Mouse (Mus musculus) layer of hippocampus, postnatal 36 days (tissue): ENCODE measurements around the gene Psen2. TPM values are rescaled to one million over a fixed set of nuclear protein-coding genes. Genes with fewer than 3 reads are reported as not detected.

Experiments used
- DNase-seq, 2 experiments: peaks; one replicate each; pipeline ENCODE4 v3.0.0; 2022
- total RNA-seq, 2 experiments: library from RNA; stranded (reverse); gene quantifications; 2 replicates each; pipeline ENCODE4 v1.2.3; 2021

Gene Psen2
- total RNA-seq, 2 experiments from 2014 or later = 18.8 to 21.0 TPM

GRCm38 (mm10) chr1:180197956-180198355 lies 65.3 kb downstream of the Psen2 start:
- no peak for DNase-seq

DNA sequence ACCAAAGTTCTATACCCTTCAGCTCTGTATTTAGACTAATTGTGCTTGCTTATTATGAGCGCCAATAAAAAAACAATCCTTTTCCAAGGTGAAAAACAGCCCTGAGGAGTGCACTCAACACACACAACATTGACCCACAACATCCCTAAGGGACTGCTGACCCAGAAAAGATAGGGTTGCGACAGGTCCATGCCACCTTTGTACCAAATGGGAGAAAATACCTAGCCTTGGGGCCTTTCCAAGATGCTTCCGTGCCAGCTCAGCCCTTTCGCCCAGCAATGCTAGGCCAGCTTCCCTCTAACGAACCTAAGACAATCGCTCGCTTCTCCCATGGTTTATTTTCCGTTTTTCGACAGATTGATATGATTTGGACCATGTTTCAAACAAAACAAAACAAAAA lies 66.7 kb downstream of the Psen2 start:
- DNase-seq = no peak

DNA sequence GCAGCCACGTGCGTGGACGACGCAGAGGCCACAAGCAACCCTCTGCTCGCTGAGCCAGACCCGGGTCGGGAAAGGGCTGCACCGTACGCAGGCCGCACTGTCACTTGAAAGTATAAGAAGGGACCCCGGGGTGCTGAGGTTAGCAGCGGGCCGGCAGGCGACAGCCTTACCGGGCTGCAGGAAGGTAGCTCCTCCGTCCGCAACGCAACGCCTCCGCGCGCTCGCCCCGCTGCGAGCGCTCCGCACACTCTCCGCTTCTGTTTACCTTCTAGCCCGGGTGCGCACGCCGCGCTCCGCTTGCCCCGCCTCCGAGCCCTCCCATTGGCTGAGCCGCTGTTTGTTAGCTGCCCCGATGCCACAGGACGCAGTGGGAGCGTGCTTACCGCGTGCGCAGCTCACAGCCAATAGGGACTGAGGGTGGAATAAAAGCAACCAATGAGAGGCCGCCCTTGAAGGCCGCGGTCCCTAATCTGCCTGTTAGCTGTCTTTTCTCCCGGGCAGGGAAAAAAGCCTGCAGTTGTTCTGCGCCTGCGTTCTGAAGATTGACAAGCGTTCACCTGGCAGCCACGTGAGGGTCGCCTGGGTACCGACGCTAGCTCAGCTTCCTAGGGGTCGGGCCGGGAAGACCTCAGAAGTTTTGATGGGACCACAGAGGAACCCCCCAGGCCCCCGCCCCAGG lies 67.4 kb downstream of the Psen2 start:
- DNase-seq = peak; percentile 98

DNA sequence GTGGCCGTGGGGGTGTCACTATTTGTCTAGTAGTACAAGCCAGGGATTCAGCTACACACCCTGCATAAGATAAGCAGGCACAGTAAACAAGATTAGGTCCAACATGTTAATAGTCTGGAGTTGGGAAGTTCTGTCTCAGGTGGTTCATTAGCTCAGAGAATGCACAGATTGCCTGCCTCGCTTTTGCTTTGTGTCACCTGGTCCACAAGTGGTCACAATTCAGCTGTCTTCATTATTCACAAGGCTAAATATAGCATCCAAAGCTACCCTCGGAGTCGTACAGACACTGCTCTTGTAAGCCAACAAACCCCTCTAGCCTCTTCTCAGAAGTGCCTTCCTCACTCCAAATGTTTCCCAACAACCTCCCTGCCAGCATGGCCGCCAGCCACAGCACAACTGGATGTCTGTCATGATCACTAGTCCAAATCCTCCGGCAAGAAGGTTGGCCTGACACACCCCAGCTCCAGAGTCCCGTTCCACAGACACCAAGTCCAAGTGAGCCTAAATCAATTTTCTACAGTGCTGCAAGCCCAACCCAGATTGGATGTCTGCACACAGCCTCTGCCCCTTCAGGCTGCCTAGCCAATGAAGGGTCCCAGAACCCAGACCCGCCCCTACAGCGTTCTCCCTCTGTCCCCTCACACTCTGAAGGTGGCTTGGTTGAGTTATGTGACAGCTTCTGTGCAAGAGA lies 68.3 kb downstream of the Psen2 start:
- DNase-seq = peak in 1 of 2 experiments; percentile 25

DNA sequence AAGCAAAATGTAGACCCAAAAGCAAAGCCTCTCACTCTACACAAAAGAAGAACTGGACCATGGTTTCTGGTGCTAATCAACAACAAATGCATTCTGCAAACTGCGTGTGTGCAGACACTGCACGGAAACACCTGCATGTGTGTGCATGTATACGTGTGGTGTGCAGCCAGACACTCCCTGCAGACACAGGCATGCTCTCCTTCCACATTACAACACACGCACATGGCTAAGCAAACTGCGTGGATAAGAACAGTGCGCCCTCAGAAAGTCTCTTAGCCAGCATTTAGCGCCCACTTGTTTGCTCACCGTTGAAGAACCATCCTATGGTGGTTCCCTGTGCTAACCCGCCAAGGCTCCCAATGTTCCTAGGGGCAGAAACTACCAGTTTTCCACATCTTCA lies 69.2 kb downstream of the Psen2 start:
- no peak for DNase-seq

DNA sequence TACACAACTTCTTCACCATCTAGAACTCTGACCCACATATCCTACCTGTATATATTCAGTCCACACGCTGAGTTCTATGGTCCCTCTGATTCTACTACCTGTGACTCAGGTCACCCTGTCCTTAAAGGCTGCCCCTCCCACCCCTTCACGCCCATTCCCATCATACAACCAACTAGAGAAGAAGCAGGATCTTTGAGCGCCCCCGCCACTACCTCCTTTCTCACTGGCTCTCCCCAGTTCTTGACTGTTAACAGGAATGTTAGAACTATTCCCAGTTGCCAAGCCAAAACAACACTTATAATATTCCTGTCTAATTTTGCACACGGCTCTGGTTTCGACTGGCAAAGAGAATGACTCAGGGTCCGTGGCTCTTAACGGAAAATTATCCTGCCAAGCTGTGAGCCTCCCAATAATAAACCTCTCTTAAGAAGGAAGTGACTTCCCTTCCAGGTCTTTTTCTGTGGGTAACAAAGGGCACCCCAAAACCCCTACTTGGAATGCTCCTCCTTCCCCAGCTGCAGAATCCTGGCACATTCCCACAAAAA lies 69.8 kb downstream of the Psen2 start:
- DNase-seq = no peak

GRCm38 (mm10) chr1:180192866-180193265 lies 70.4 kb downstream of the Psen2 start:
- no peak for DNase-seq

DNA sequence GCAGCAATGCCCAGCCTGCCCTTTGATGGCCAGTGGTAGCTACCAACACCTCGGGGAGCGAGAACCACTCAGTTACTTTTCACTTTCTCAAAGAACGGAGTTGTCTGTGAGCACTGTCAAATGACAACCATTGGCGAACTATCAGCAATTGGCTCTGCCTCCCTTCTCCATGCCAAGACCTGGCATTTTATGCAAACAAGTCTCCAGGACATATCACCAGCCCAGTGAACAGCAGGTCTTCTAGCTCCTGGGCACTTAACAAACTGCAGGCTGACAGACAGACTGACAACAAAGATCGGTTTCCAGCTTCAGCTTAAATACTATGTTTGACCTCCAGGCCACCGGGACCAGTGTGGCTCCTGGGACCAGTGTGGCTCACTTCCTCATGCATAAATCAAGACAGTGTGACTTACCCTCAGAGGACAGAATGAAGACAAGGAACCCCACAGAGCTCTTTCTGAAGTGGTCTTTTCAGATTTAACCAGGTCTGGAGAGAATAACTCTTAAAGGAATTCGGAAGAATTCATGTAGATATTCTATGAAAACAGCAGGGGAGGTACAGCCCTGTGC lies 71.5 kb downstream of the Psen2 start:
- no peak for DNase-seq

- no peak for DNase-seq
Measured at GRCm38 (mm10) chr1:180191112-180191511, 72.1 kb downstream of the Psen2 start.

DNA sequence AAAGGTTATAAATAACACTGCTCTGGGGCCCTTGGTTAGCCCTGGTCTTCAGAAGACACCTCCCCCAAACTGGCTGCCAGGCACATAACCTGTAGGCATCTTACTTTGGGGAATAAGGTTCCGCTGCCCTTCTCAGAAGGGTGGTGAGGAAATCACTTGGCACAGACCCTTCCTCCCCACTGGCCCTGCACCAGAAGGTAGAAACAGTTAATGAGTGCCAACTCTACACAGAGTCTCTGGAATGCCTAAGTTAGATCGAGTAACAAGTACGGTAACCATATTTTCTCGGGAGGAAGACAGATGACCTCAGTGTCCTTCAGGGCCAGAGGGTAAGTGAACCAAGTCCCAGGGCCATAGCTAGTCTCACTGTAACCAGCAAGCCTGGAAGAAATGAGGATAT lies 74.3 kb downstream of the Psen2 start:
- no peak for DNase-seq

- no peak for DNase-seq
Measured at GRCm38 (mm10) chr1:180186371-180186770, 76.9 kb downstream of the Psen2 start.

DNA sequence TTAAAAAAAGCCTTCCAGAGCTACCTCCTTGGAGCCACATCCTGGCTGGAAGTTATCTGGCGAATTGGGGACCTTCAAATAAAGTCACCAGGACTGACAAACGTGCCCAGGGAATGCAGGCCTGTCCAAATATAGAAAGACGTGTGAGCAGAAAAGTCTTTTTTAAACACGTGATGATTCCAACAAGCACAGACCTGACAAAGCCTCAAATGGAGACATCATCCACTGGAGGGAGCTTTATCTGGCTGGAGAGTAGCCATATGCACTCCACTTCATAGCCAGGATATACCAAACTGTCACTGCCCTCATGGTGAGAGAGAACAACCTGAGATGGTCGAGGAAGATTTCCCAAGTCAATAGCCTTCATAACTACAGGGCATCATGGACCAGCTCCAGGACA lies 77.4 kb downstream of the Psen2 start:
- DNase-seq = no peak

GRCm38 (mm10) chr1:180184768-180185167 lies 78.5 kb downstream of the Psen2 start:
- DNase-seq = no peak

DNA sequence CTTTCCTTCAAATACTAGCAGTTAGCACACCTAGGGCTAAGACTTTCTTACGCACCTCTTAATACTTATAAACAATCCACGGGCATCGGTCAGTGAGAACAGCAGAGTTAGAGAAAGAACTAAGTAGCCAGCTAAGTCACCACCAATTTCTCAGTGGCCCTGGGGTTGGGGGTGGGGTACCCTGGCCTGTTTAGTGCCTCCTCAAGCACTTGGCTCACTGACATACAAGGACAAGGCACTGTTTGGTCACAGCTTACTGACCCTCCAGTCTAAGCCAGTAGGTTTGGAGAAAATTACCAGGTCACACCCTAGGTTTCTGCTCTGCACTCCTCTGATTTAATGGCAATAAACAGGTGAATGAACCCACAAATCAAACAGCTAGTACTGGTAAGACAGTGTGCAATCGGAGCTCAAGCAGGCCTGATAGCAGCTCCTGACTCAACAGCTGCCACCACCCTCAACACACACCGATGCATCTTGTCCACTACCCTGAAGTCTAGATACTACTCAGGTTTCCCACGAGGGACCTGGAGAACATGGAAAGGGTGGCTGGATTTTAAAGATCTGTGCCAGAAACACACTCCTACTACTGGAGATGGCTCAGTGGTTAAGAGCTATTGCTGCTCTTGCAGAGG lies 79.6 kb downstream of the Psen2 start:
- no peak for DNase-seq

DNA sequence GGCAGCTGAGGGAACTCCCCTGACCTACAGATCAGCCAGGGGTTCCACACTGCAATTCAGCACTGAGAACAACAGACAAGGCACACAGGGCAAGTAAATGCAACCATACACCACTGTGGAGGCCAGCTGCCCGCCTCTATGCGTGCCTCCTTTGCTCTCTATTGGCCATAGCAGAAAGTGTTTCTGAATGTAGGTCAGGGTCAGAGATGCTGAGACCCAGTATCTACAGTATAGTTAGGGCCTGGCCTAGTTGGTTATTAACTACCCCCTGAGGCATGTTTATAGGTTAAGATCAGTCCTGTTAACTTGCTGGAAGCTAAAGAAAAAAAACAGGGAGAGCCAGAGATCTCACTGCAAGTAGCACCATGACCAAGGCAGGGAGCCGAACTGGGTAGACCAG lies 80.5 kb downstream of the Psen2 start:
- DNase-seq = no peak

DNA sequence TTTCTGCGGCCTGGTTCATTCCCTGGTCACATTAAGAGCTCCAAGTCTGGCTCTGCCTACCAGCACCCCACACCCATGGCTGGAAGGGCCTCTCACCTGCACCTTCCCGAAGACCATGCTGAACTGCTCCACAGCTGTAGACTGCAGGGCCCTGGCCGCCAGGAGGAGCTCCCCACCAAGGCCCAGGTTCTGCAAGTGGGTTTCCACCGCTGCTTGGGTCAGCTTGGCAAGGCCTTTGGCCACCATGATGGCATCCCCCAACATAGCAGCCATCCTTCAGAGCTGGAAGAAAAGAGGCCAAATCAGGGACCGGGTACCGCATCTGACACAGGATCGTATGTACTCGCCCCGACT lies 81.3 kb downstream of the Psen2 start:
- no peak for DNase-seq

DNA sequence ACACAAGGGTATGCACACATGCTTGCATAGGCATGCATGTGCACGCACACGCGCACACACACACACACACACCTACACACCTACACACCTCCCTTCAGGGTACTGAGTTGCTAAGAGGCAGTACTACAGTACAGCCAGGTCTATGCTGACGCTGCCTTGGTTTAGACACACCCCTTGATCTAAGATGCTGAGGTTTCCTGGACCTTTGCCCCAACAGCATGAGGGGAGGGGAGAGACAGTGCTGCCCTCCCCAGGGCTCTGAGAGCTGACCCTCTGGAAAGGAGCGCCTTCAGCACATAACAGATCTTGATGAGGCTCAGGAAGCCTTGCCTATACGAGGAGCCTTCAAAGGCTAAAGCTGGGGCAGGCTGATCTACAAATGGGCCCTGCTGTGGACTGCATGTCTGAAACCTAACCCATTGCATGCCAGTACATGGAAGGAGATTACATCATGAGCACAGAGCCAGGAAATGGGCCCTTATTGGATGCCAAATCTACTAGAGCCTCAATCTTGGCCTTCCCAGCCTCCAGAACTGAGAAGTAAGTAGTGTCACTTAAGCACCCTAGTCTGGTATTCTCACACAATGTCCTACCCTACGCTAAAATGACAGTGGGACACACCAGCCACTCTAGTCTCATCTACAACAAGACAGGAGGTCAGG lies 81.8 kb downstream of the Psen2 start:
- DNase-seq = no peak

DNA sequence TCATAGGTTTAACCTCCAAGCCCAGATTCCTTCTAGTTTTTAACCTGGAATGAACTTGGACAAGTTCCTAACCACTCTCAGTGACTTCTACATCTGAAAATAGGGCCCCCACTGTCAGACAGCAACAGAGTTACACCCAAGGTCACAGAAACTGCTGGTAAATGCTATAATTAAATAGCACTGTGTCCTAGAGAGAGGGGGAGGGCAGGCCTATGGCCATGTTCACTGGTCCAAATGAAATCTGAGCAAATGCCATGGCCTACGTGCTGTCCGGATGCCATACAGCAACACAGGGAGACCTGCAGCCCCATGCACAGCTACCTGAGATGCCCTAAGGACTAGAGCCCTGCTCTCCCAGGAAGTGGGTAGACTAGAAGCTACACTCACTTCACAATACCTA lies 83.4 kb downstream of the Psen2 start:
- DNase-seq = no peak

DNA sequence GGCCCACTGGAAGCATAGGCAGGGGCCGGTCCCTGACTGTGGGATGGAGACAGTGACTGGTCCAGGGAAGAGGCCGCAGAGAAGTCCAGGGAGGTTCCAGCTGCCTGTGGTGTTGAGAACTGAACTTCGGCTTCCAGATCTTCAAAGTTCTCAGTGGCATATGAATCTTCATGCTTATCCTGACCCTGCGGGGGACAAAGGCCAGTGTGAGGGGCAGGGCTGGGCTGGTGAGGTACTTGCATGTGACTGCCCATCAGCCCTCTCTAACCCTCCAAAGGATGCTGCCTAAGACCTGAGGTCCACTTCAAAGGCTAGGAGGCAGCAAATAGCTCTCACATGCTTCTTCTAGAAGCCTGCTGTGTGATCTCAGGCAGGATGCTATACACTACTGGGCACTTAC lies 84.1 kb downstream of the Psen2 start:
- DNase-seq = no peak

GRCm38 (mm10) chr1:180178340-180178739 lies 84.9 kb downstream of the Psen2 start:
- DNase-seq = no peak
